Mouse (Mus musculus) liver, embryonic 14.5 days (tissue): ENCODE data around the gene Pan3. TPM values are rescaled to one million over a fixed set of nuclear protein-coding genes. Genes with fewer than 3 reads are reported as not detected.

Experiments
- ATAC-seq: fragments of 200-750 bp; cut with Nextera tagmentation; 2 replicates; pipeline ENCODE4 v1.8.0; 2017; ENCODE audit warnings: moderate number of reproducible peaks, mild to moderate bottlenecking, moderate library complexity; ENCODE audit not compliant: insufficient read depth
- DNase-seq, 3 experiments: peaks; one replicate each; pipeline ENCODE4 v3.0.0-alpha.2; 2012 to 2013; ENCODE audit warnings: low read depth in 3 of 3, low spot score in 3 of 3
- H3K27ac ChIP-seq: fragments of 300-500 bp; sonication (generic); 2 replicates; pipeline ENCODE4 v1.5.1; 2014; ENCODE audit warnings: moderate library complexity, mild to moderate bottlenecking, control low read depth, inconsistent platforms
- H3K27me3 ChIP-seq: fragments of 300-500 bp; sonication (generic); 2 replicates; pipeline ENCODE4 v1.6.1; 2014; ENCODE audit warnings: mild to moderate bottlenecking, low read length, moderate library complexity; ENCODE audit not compliant: control insufficient read depth, insufficient read depth
- H3K36me3 ChIP-seq: fragments of 300-500 bp; sonication (generic); replicated peaks from 2 replicates; pipeline ENCODE4 v1.6.1; 2014; ENCODE audit warnings: low read depth; ENCODE audit not compliant: control insufficient read depth, insufficient read depth
- H3K4me1 ChIP-seq, 2 experiments: fragments of 200-500 bp in 1 of 2; fragments of 300-500 bp in 1 of 2; sonication (generic) in 1 of 2; replicated peaks; 2 replicates each; pipeline ENCODE4 v1.6.1; 2012 to 2014; ENCODE audit warnings: antibody characterized with exemption in 1 of 2, inconsistent platforms in 1 of 2, low read length in 1 of 2; ENCODE audit not compliant: control insufficient read depth in 2 of 2, insufficient read depth in 2 of 2
- H3K4me2 ChIP-seq: fragments of 300-500 bp; sonication (generic); 2 replicates; pipeline ENCODE4 v1.6.1; 2014; ENCODE audit warnings: low read depth, mild to moderate bottlenecking, control low read depth, moderate library complexity
- H3K4me3 ChIP-seq, 2 experiments: fragments of 200-500 bp in 1 of 2; fragments of 300-500 bp in 1 of 2; sonication (generic) in 1 of 2; 2 replicates each; pipeline ENCODE4 v1.5.1; 2012 to 2014; ENCODE audit warnings: low read depth in 2 of 2, low read length in 2 of 2, mild to moderate bottlenecking in 2 of 2, control low read depth in 1 of 2, inconsistent platforms in 1 of 2, moderate library complexity in 1 of 2; ENCODE audit not compliant: insufficient read depth in 1 of 2
- H3K9ac ChIP-seq: fragments of 300-500 bp; sonication (generic); replicated peaks from 2 replicates; pipeline ENCODE4 v1.6.1; 2014; ENCODE audit warnings: mild to moderate bottlenecking, control low read depth, moderate library complexity
- H3K9me3 ChIP-seq: fragments of 300-500 bp; sonication (generic); 2 replicates; pipeline ENCODE4 v1.6.1; 2016; ENCODE audit warnings: low read length, mixed read lengths; ENCODE audit not compliant: control insufficient read depth
- CTCF ChIP-seq: IDR thresholded peaks from 2 replicates; pipeline ENCODE4 v1.5.1; 2016; ENCODE audit warnings: antibody characterized with exemption, low read depth, control low read depth
- EP300 ChIP-seq: IDR thresholded peaks from 2 replicates; pipeline ENCODE4 v1.6.1; 2016; ENCODE audit warnings: antibody characterized with exemption, low read depth
- WGBS: fragments of 180-500 bp; shearing (Covaris S2); extraction: QIAGEN DNeasy Blood & Tissue Kit; methylation state at CpG from one replicate; pipeline ENCODE4 v1.1.7; 2014; ENCODE audit not compliant: insufficient replicate concordance; 5-methylcytosine and 5-hydroxymethylcytosine counted together
- polyA plus RNA-seq, 2 experiments: library from polyadenylated mRNA; depleted of rRNA in 1 of 2; stranded (reverse) in 1 of 2; unstranded in 1 of 2; fragments of >200 nt; fragmentation: Nextera tagmentation in 1 of 2; extraction: Ambion mirVana in 1 of 2; gene quantifications; 2 replicates each; pipeline versions ENCODE4 v1.2.1 to v1.2.3; 2012 to 2014

Gene Pan3
- polyA plus RNA-seq, 2 experiments, result 17.2 to 31.3 TPM

DNA sequence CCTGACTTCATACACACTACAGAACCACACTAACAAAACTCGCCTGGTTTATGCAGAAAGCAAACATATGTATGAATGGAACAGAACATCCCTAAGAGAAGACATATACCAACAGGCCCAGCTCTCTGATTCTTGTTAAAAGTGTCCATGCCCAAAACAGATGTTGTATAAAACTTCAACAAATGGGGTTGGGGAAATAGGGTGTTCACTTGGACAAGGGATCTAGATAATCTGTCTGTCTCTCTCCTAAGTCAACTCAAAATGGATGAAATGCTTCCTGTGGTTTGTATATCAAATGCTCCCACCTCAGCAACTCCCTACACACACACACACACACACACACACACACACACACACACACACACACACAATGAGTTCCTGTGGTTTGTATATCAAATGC lies 12.0 kb upstream of the Pan3 start:
- Histone ChIP-seq H3K36me3 (no peaks in the 10 kb centered on the region), H3K4me2 (no peak overlapping the region), H3K4me3 (no peak overlapping the region), H3K9ac (no peak overlapping the region), H3K9me3 (no peaks in the 10 kb centered on the region), H3K27me3 (no peaks in the 10 kb centered on the region), H3K4me1 (peaks cover 0 to 6% of the 10 kb centered on the region in 2 experiments; a peak in 2 of 4 replicates), H3K27ac (no peak overlapping the region)
- DNase-seq, result no peak
- ATAC-seq, result no peak
- TF ChIP-seq EP300 (no peak), CTCF (no peak)
- 30% methylated on average over 1 of the region's 1 CpGs for WGBS

- TF ChIP-seq EP300 (no peak), CTCF (peak; percentile 86)
- DNase-seq (no peak), ATAC-seq (peak; percentile 77)
- 7% methylated on average over 10 of the region's 10 CpGs for WGBS
- Histone ChIP-seq H3K27me3 (no peaks in the 10 kb centered on the region), H3K4me3 (peak overlapping the region; percentile 3 to 48; a peak in 2 of 4 replicates), H3K4me2 (peak overlapping the region; percentile 50), H3K9ac (no peak overlapping the region; the same call in 1 of the 2 replicates), H3K9me3 (no peaks in the 10 kb centered on the region), H3K36me3 (no peaks in the 10 kb centered on the region), H3K27ac (peak overlapping the region; percentile 14; the same call in 1 of the 2 replicates), H3K4me1 (peaks cover 0 to 6% of the 10 kb centered on the region in 2 experiments; a peak in 2 of 4 replicates)
Observed at GRCm38 (mm10) chr5:147418394-147419121, 11.4 kb upstream of the Pan3 start.

DNA sequence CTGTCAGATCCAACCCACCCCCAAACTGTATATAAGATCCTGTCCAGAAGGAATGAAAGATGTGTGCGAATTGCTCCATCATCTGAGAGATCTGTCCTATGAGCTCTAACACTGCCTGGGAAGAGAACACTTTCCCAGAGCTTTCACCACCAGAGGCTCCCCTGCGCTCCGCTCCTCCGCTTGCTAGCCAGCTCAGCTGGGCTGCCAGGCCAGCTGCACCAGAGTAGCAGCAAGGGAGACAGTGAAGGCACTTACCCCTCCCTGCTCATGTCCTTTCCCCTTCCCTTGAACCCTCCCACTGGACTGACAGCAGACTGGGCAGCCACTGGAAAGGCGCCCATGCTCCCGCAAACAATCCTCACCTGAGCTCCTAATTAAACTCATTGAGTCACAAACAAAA lies 6.3 kb upstream of the Pan3 start:
- TF ChIP-seq CTCF, result no peak
- no peak for TF ChIP-seq EP300
- no peak overlapping the region for H3K4me3 ChIP-seq
- H3K27ac ChIP-seq, result no peak overlapping the region
- no peak for ATAC-seq
- no peaks in the 10 kb centered on the region for H3K27me3 ChIP-seq
- WGBS, result 76% methylated on average over 6 of the region's 6 CpGs
- no peaks in the 10 kb centered on the region for H3K9me3 ChIP-seq
- no peaks in the 10 kb centered on the region for H3K36me3 ChIP-seq
- peaks cover 6 to 11% of the 10 kb centered on the region in 2 experiments for H3K4me1 ChIP-seq
- H3K4me2 ChIP-seq, result no peak overlapping the region
- no peak for DNase-seq
- no peak overlapping the region for H3K9ac ChIP-seq

DNA sequence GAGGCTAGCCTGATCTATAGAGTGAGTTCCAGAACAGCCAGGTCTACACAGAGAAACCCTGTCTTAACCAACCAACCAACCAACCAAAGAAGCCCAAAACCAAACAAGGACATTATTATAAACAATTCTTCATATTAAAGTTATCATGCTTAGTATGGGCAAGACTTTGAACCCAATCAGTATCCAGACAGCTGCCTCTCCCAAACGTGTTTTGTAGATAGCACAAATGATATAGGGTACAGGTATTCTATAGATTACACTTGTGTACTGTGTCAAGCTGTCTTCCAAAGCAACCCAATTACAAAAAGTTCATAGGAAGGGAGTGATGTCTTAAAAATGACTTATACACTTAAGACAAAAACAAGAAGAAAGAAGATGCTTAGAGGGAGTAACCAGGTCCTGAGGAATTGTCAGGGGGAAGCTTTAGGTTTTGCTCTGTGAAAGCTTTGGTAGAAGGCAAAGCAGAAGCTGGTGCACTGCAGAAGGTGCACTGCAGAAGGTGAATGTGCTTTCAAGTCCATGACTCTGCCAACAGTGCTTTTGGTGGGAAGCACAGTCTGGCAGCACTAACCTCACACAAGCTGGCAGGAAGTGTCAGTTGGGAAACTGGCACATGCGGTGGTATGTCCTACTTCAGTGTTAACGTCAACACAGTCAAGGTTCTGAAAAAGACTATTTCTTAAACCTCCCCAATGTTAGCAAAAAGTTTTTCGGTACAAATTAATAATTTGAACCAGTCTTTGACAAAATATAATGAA lies 3.7 kb upstream of the Pan3 start:
- Histone ChIP-seq H3K9ac (no peak overlapping the region), H3K9me3 (no peaks in the 10 kb centered on the region), H3K4me1 (peaks cover 13 to 15% of the 10 kb centered on the region in 2 experiments), H3K4me2 (no peak overlapping the region), H3K36me3 (no peaks in the 10 kb centered on the region), H3K4me3 (no peak overlapping the region), H3K27me3 (no peaks in the 10 kb centered on the region), H3K27ac (peak overlapping the region; percentile 10; the same call in 1 of the 2 replicates)
- no peak for ATAC-seq
- TF ChIP-seq EP300 (peak; percentile 58), CTCF (no peak)
- no peak for DNase-seq
- 31% methylated on average over 4 of the region's 4 CpGs for WGBS

DNA sequence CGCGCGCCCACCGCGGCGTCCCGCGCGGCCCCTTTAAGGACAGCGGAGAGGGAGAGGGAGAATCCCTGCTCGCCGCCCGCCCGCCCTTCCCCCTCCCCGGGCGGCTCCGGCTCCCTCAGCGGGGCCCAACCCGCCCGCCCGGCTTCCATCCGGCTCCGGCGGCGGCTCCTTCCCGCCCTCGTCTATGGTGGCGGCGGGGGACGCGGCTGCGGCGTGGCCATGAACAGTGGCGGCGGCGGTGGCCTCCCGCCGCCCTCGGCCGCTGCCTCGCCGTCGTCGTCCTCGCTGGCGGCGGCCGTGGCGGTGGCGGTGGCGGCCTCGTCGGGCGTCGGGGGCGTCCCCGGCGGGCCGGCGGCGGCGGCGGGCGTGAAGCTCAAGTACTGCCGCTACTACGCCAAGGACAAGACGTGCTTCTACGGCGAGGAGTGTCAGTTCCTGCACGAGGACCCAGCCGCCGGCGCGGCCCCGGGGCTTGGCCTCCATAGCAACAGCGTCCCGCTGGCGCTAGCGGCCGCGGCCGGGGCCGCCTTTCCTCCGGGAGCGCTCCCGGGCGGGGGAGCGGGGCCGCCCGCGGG lies 487 bp downstream of the Pan3 start:
- ATAC-seq, result peak; percentile 87
- peak overlapping the region; percentile 56 for H3K4me2 ChIP-seq
- TF ChIP-seq EP300 (no peak), CTCF (no peak)
- no peaks in the 10 kb centered on the region for H3K9me3 ChIP-seq
- WGBS, result under 1% methylated on average over 83 of the region's 91 CpGs
- H3K9ac ChIP-seq, result peak overlapping the region; percentile 98
- H3K4me1 ChIP-seq, result peaks cover 34 to 43% of the 10 kb centered on the region in 2 experiments
- no peaks in the 10 kb centered on the region for H3K27me3 ChIP-seq
- peak overlapping the region; percentile 97 for H3K27ac ChIP-seq
- peak overlapping the region; percentile 69 to 95 for H3K4me3 ChIP-seq
- peaks cover 10% of the 10 kb centered on the region for H3K36me3 ChIP-seq
- DNase-seq, result no peak
